Mouse (Mus musculus) hindbrain, embryonic 16.5 days (tissue): ENCODE measurements at regions not wholly inside any gene's neighbourhood (a gene's known extent, or its start where the extent isn't known, plus 50 kb on each side); places are given as distances from the start of the nearest gene placed in this dataset.

Source experiments
- ATAC-seq: fragments of 200-750 bp; cut with Nextera tagmentation; 2 replicates; pipeline ENCODE4 v1.8.0; 2017; ENCODE audit warnings: moderate TSS enrichment, moderate library complexity
- H3K27ac ChIP-seq: fragments of 300-500 bp; sonication (generic); 2 replicates; pipeline ENCODE4 v1.5.1; 2014; ENCODE audit warnings: low read depth, mild to moderate bottlenecking, control low read depth, low read length, moderate library complexity
- H3K27me3 ChIP-seq: fragments of 300-500 bp; sonication (generic); replicated peaks from 2 replicates; pipeline ENCODE4 v1.6.1; 2014; ENCODE audit warnings: low read length; ENCODE audit not compliant: control insufficient read depth, insufficient read depth
- H3K36me3 ChIP-seq: fragments of 300-500 bp; sonication (generic); 2 replicates; pipeline ENCODE4 v1.6.1; 2014; ENCODE audit warnings: mild to moderate bottlenecking, low read length, moderate library complexity, mixed read lengths; ENCODE audit not compliant: control insufficient read depth, insufficient read depth
- H3K4me1 ChIP-seq: fragments of 300-500 bp; sonication (generic); 2 replicates; pipeline ENCODE4 v1.6.1; 2014; ENCODE audit warnings: low read depth, low read length; ENCODE audit not compliant: control insufficient read depth, insufficient read depth
- H3K4me2 ChIP-seq: fragments of 300-500 bp; sonication (generic); 2 replicates; pipeline ENCODE4 v1.6.1; 2014; ENCODE audit warnings: mild to moderate bottlenecking, low read length, control low read depth, moderate library complexity
- H3K4me3 ChIP-seq: fragments of 300-500 bp; sonication (generic); 2 replicates; pipeline ENCODE4 v1.5.1; 2014; ENCODE audit warnings: mild to moderate bottlenecking, low read length, control low read depth, moderate library complexity
- H3K9ac ChIP-seq: fragments of 300-500 bp; sonication (generic); 2 replicates; pipeline ENCODE4 v1.6.1; 2014; ENCODE audit warnings: low read depth, mild to moderate bottlenecking, control low read depth, low read length, moderate library complexity
- H3K9me3 ChIP-seq: fragments of 300-500 bp; sonication (generic); 2 replicates; pipeline ENCODE4 v1.6.1; 2014; ENCODE audit warnings: mild to moderate bottlenecking, low read length, moderate library complexity; ENCODE audit not compliant: control insufficient read depth
- WGBS: fragments of 180-500 bp; shearing (Covaris S2); extraction: QIAGEN DNeasy Blood & Tissue Kit; methylation state at CpG from one replicate; pipeline ENCODE4 v1.1.7; 2014; 5-methylcytosine and 5-hydroxymethylcytosine counted together

DNA sequence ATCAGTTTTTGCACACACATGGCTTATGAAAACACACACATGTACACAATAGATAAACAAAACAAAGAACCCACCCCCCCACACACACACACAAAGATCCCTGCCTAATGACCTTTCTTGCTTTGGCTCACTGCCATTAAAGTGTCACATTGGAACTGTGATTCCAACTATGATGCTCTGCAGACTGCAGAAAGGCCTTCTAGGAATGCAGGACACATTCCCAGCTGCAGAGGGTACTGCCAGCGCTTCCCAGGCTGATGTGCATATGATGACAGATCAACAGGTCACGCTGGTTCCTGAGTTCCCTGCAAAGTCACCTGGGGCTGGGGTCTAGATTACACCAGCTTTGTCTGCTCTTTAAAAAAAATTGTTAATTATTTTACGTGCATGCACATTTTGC, 68.1 kb upstream of the Ppm1j start:
- no peak overlapping the region for H3K4me3 ChIP-seq
- no peak overlapping the region for H3K4me2 ChIP-seq
- no peak overlapping the region for H3K27ac ChIP-seq
- no peaks in the 10 kb centered on the region for H3K36me3 ChIP-seq
- 81% methylated on average over 3 of the region's 3 CpGs for WGBS
- no peaks in the 10 kb centered on the region for H3K27me3 ChIP-seq
- H3K9ac ChIP-seq, result no peak overlapping the region
- no peak for ATAC-seq
- H3K4me1 ChIP-seq, result peaks cover 5% of the 10 kb centered on the region; the same call in 1 of the 2 replicates
- no peaks in the 10 kb centered on the region for H3K9me3 ChIP-seq

DNA sequence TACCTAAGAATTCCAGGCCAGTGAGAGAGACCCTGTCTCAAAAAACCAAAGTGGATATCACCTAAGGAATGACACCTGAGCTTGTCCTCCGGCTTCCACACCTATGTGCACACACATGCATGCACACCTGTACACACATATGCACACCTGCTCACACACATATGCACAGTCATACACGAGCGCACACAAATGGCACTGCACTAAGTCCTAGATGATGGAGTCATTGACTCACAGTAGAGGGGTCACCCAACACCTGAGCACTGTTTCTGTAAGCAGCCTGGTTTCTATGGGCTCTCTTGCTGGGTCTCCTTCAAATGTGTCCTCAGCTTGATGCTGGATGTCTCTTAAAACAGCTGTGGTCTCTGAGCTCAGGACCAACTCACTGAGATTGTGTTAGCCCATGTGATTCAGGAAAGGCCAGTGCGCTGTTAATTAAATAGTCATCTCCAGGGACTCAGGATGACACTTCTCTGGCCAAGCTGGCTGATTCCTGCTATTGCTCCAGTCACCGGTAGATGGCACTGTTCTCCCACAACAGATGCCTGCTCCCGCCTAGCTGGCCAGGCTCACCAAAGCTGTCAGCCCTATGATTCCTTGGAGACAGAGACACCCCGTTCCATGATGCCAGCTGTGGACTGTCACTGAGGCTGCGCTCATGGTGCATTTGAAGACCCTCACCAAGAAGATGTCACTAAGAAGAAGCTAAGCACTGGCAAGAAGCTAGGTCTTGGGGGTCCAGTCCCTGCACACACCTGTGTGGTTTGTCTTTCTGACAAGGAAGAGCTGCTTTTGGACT, 66.8 kb upstream of the Ppm1j start:
- H3K27ac ChIP-seq, result no peak overlapping the region
- ATAC-seq, result peak; percentile 81
- peak overlapping the region; percentile 53 for H3K4me2 ChIP-seq
- 25% methylated on average over 8 of the region's 8 CpGs for WGBS
- H3K9me3 ChIP-seq, result no peaks in the 10 kb centered on the region
- H3K27me3 ChIP-seq, result no peaks in the 10 kb centered on the region
- no peaks in the 10 kb centered on the region for H3K36me3 ChIP-seq
- peak overlapping the region; percentile 45 for H3K9ac ChIP-seq
- peak overlapping the region; percentile 22 for H3K4me3 ChIP-seq
- peaks cover 5% of the 10 kb centered on the region; the same call in 1 of the 2 replicates for H3K4me1 ChIP-seq

DNA sequence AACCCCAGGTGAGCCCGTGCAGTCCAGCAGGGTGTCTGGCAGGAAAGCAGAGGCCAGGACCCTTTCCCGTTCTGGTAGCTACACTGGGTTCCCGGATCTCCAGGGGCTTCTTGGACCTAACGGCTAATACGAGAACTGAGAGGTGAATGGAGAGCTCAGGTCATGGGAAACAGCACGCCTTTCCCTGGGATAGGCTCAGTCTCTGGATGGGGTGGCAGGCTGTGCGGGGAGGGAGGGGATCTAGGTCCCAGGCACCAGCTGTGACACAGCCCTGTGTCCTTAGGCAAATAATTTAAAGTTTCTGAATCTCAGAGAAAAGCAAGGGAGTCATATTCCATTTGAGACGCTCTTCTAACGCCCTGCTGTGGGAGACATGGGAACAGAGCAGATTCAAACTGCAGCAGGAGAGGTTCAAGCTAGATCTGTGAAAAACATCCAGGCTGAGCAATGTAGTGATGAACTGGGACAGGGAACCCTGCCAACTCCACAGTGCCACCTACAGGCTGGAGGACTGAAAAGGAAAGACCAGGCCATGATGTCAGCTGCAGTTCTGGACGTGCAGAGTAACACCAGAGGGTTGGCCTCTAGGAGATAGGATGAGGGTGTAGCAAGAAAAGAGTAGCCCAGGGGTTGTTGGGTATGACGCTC, 66.1 kb upstream of the Ppm1j start:
- Histone ChIP-seq H3K4me2 (peak overlapping the region; percentile 53), H3K4me1 (peaks cover 5% of the 10 kb centered on the region; the same call in 1 of the 2 replicates), H3K36me3 (no peaks in the 10 kb centered on the region), H3K27me3 (no peaks in the 10 kb centered on the region), H3K27ac (no peak overlapping the region), H3K4me3 (peak overlapping the region; percentile 22), H3K9me3 (no peaks in the 10 kb centered on the region), H3K9ac (peak overlapping the region; percentile 45)
- WGBS, result 51% methylated on average over 11 of the region's 11 CpGs
- ATAC-seq, result peak; percentile 43
